Mouse (Mus musculus): ENCODE data around the gene Pcyt2.

DNA sequence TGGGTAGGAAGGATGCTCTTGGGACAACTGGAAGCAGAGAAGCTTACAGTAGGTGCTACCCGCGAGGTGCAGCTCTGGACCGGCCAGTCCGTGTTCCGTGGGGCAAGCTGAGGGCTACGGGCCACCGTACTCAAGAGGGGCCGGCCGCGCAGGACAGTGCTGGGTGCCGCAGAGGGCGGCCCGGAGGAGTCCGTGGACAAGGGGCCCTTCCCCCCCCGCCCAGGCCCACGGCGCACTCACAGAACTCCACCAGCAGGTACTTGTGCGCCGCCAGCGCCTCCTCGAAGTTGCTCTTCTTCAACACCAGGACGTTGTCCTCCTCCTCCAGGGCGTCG is 45.4 kb downstream of the Pcyt2 start:
- TF ChIP-seq POLR2A (IDR thresholded peaks at IDR 0.05; ENCODE audit: insufficient read length, low read depth) (no peak), TCF12 (IDR thresholded peaks at IDR 0.05; ENCODE audit: insufficient read depth, poor library complexity, severe bottlenecking) (no peak), USF1 (IDR thresholded peaks at IDR 0.05; ENCODE audit: low read depth) (no peak), REST (IDR thresholded peaks at IDR 0.05; ENCODE audit: insufficient read depth, insufficient read length) (no peak), SRF (IDR thresholded peaks at IDR 0.05; ENCODE audit: control insufficient read depth, insufficient read length, low read depth) (no peak), MYOG (IDR thresholded peaks at IDR 0.05; ENCODE audit: control insufficient read depth in 1 of 3, insufficient read depth in 1 of 3, insufficient read length in 2 of 3, low read depth in 2 of 3) (no peak), MAX (IDR thresholded peaks at IDR 0.05; ENCODE audit: low read depth) (no peak), E2F4 (IDR thresholded peaks at IDR 0.05; ENCODE audit: insufficient read depth) (no peak)
